Mouse (Mus musculus) liver, embryonic 15.5 days (tissue): ENCODE measurements around the gene Acr. TPM values are rescaled to one million over a fixed set of nuclear protein-coding genes. Genes with fewer than 3 reads are reported as not detected.

Source experiments
- ATAC-seq: fragments of 200-750 bp; cut with Nextera tagmentation; 2 replicates; pipeline ENCODE4 v1.8.0; 2017; ENCODE audit warnings: moderate number of reproducible peaks, mild to moderate bottlenecking, moderate library complexity; ENCODE audit not compliant: insufficient read depth
- H3K27ac ChIP-seq: fragments of 300-500 bp; sonication (generic); replicated peaks from 2 replicates; pipeline ENCODE4 v1.5.1; 2015; ENCODE audit warnings: mild to moderate bottlenecking, inconsistent platforms
- H3K27me3 ChIP-seq: fragments of 300-500 bp; sonication (generic); 2 replicates; pipeline ENCODE4 v1.6.1; 2015; ENCODE audit warnings: mild to moderate bottlenecking, inconsistent platforms
- H3K36me3 ChIP-seq: fragments of 300-500 bp; sonication (generic); replicated peaks from 2 replicates; pipeline ENCODE4 v1.6.1; 2015; ENCODE audit warnings: moderate library complexity, mild to moderate bottlenecking, inconsistent platforms
- H3K4me1 ChIP-seq: fragments of 300-500 bp; sonication (generic); replicated peaks from 2 replicates; pipeline ENCODE4 v1.6.1; 2015; ENCODE audit warnings: inconsistent platforms
- H3K4me2 ChIP-seq: fragments of 300-500 bp; sonication (generic); 2 replicates; pipeline ENCODE4 v1.6.1; 2015; ENCODE audit warnings: moderate library complexity, mild to moderate bottlenecking, inconsistent platforms
- H3K4me3 ChIP-seq: fragments of 300-500 bp; sonication (generic); replicated peaks from 2 replicates; pipeline ENCODE4 v1.5.1; 2015; ENCODE audit warnings: mild to moderate bottlenecking, inconsistent platforms
- H3K9ac ChIP-seq: fragments of 300-500 bp; sonication (generic); 2 replicates; pipeline ENCODE4 v1.6.1; 2015; ENCODE audit warnings: moderate library complexity, mild to moderate bottlenecking, inconsistent platforms
- H3K9me3 ChIP-seq: fragments of 300-500 bp; sonication (generic); replicated peaks from 2 replicates; pipeline ENCODE4 v1.6.1; 2016; ENCODE audit warnings: inconsistent platforms
- WGBS: fragments of 180-500 bp; shearing (Covaris S2); methylation state at CpG from one replicate; pipeline ENCODE4 v1.1.7; 2015; ENCODE audit warnings: mixed read lengths; ENCODE audit not compliant: insufficient replicate concordance; 5-methylcytosine and 5-hydroxymethylcytosine counted together
- polyA plus RNA-seq: library from polyadenylated mRNA; unstranded; fragments of >200 nt; fragmentation: Nextera tagmentation; extraction: Ambion mirVana; gene quantifications from 2 replicates; pipeline ENCODE4 v1.2.1, GENCODE M21; 2015

The Acr gene
- polyA plus RNA-seq, result not detected in 2 replicates

GRCm38 (mm10) chr15:89568114-89568513 is at the start of gene Acr:
TSS of gene Acr (plus strand) at chr15:89568326.
- Histone ChIP-seq H3K4me3 (no peak within 1 kb of the TSS), H3K36me3 (no peaks in the 10 kb centered on the region), H3K9ac (no peak within 1 kb of the TSS), H3K4me1 (no peaks in the 10 kb centered on the region), H3K27me3 (no peaks in the 10 kb centered on the region), H3K27ac (no peak within 1 kb of the TSS), H3K4me2 (no peak within 1 kb of the TSS), H3K9me3 (no peaks in the 10 kb centered on the region)
- ATAC-seq, result no peak
- WGBS, result 66% methylated on average over 6 of the region's 6 CpGs

DNA sequence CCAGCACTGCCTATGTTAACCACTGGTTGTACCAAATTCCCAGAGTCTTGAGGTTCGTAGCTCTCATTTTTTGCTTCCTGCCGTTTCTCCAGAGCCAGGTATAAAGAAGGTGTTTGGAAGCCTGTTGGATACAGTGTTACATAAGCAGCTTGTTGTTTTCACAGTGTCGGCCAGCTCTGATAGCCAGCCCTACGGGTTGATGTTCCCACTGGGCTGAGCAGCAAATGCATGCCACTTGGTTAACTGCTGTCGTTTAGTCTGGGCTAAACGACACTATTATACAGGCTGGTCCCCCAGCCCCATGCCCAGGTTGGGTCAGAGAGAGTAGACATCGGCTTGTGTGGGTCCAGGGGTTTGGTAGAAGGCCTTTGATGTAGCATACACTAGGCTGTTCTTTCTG is 46.2 kb upstream of the Acr start:
- Histone ChIP-seq H3K36me3 (no peaks in the 10 kb centered on the region), H3K4me2 (no peak overlapping the region), H3K27ac (no peak overlapping the region), H3K9me3 (no peaks in the 10 kb centered on the region), H3K4me3 (no peak overlapping the region), H3K27me3 (peaks cover 28% of the 10 kb centered on the region), H3K4me1 (no peaks in the 10 kb centered on the region), H3K9ac (no peak overlapping the region)
- WGBS, result 78% methylated on average over 7 of the region's 7 CpGs
- ATAC-seq, result no peak

DNA sequence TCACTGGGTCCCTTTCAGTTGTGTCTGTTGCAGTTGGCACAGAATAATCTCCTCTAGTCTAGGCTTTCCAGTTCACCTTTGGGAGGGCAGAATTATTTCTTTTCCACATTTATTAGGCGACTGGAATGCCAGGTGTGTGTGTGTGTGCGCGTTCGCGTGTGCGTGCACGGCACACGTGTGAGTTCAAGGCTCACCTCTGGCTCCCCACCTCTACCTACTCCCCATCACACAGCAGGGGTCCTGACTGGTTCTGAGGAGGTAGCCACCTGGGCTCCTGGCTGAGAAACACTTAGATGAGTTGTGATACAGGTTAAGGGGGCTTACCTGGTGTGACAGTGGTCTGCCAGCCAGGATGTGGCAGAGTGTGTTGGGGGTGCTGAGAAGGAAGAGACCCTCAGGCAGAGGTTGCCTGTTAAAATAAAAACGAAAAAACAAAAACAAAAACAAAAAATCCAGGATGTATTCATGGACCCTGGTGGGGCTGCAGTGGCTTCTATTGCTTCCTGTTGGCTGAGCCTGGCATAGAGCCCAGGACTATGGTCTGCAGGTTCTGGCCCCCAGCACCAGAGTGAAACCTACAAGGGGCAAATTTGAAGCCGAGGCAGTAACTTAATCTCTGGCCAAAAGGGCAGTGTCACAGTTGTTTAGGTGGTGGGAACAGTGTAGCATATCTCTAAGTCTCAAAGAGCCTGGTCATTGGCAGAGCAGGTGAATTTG is 45.4 kb upstream of the Acr start:
- no peak for ATAC-seq
- H3K4me3 ChIP-seq, result no peak overlapping the region
- 72% methylated on average over 10 of the region's 10 CpGs for WGBS
- no peak overlapping the region for H3K4me2 ChIP-seq
- H3K9me3 ChIP-seq, result no peaks in the 10 kb centered on the region
- no peak overlapping the region for H3K9ac ChIP-seq
- no peaks in the 10 kb centered on the region for H3K36me3 ChIP-seq
- no peak overlapping the region for H3K27ac ChIP-seq
- peaks cover 28% of the 10 kb centered on the region for H3K27me3 ChIP-seq
- no peaks in the 10 kb centered on the region for H3K4me1 ChIP-seq

GRCm38 (mm10) chr15:89523283-89523832 is 44.8 kb upstream of the Acr start:
- Histone ChIP-seq H3K36me3 (no peaks in the 10 kb centered on the region), H3K4me3 (peak overlapping the region; percentile 35), H3K27me3 (peaks cover 28% of the 10 kb centered on the region), H3K9me3 (no peaks in the 10 kb centered on the region), H3K27ac (no peak overlapping the region), H3K4me2 (peak overlapping the region; percentile 54), H3K4me1 (no peaks in the 10 kb centered on the region), H3K9ac (no peak overlapping the region)
- no peak for ATAC-seq
- 63% methylated on average over 47 of the region's 47 CpGs for WGBS

- Histone ChIP-seq H3K27me3 (peaks cover 28% of the 10 kb centered on the region), H3K4me1 (no peaks in the 10 kb centered on the region), H3K36me3 (no peaks in the 10 kb centered on the region), H3K27ac (no peak overlapping the region), H3K9ac (no peak overlapping the region), H3K9me3 (no peaks in the 10 kb centered on the region), H3K4me2 (peak overlapping the region; percentile 60), H3K4me3 (peak overlapping the region; percentile 42)
- WGBS, result 68% methylated on average over 52 of the region's 52 CpGs
- ATAC-seq, result no peak
Measured at GRCm38 (mm10) chr15:89524001-89524571, 44.0 kb upstream of the Acr start.

- peaks cover 28% of the 10 kb centered on the region for H3K27me3 ChIP-seq
- no peak overlapping the region for H3K4me2 ChIP-seq
- H3K4me3 ChIP-seq, result no peak overlapping the region
- no peaks in the 10 kb centered on the region for H3K4me1 ChIP-seq
- no peak overlapping the region for H3K27ac ChIP-seq
- H3K9me3 ChIP-seq, result no peaks in the 10 kb centered on the region
- H3K36me3 ChIP-seq, result no peaks in the 10 kb centered on the region
- H3K9ac ChIP-seq, result no peak overlapping the region
- ATAC-seq, result no peak
- 71% methylated on average over 8 of the region's 8 CpGs for WGBS
Measured at GRCm38 (mm10) chr15:89524611-89525415, 43.3 kb upstream of the Acr start.

- H3K9ac ChIP-seq, result no peak overlapping the region
- 75% methylated on average over 8 of the region's 8 CpGs for WGBS
- no peak for ATAC-seq
- no peak overlapping the region for H3K4me2 ChIP-seq
- no peaks in the 10 kb centered on the region for H3K4me1 ChIP-seq
- no peaks in the 10 kb centered on the region for H3K36me3 ChIP-seq
- no peak overlapping the region for H3K27ac ChIP-seq
- no peak overlapping the region for H3K4me3 ChIP-seq
- peaks cover 28% of the 10 kb centered on the region for H3K27me3 ChIP-seq
- no peaks in the 10 kb centered on the region for H3K9me3 ChIP-seq
Measured at GRCm38 (mm10) chr15:89525464-89525863, 42.7 kb upstream of the Acr start.

DNA sequence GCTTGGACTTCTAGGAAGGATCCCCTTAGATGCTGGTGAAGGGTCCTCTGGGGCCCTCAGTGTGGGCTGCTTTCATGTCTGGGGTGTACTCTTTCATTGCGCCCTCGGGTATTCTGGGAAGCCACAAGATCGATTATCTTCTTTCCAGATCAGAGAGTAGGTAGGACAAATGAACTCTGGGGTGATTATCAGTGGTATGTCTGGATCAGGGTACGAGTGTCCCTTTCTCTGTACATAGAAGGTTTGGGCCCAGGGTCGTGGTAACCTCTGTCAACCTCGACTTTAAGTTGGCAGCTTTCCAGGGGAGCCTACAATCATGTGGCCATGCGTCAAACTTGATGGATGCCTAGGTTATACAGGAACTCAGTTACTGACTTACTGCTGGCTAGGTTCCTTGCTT is 42.2 kb upstream of the Acr start:
- Histone ChIP-seq H3K36me3 (no peaks in the 10 kb centered on the region), H3K4me3 (no peak overlapping the region), H3K9me3 (no peaks in the 10 kb centered on the region), H3K27me3 (peaks cover 28% of the 10 kb centered on the region), H3K27ac (no peak overlapping the region), H3K4me1 (no peaks in the 10 kb centered on the region), H3K4me2 (no peak overlapping the region), H3K9ac (no peak overlapping the region)
- 47% methylated on average over 7 of the region's 7 CpGs for WGBS
- no peak for ATAC-seq

- Histone ChIP-seq H3K4me2 (no peak overlapping the region), H3K36me3 (no peaks in the 10 kb centered on the region), H3K4me3 (no peak overlapping the region), H3K9ac (no peak overlapping the region), H3K4me1 (no peaks in the 10 kb centered on the region), H3K27me3 (peaks cover 28% of the 10 kb centered on the region), H3K9me3 (no peaks in the 10 kb centered on the region), H3K27ac (no peak overlapping the region)
- 79% methylated on average over 19 of the region's 19 CpGs for WGBS
- no peak for ATAC-seq
Measured at GRCm38 (mm10) chr15:89526776-89527325, 41.3 kb upstream of the Acr start.

- ATAC-seq, result no peak
- H3K4me1 ChIP-seq, result no peaks in the 10 kb centered on the region
- H3K9ac ChIP-seq, result no peak overlapping the region
- H3K9me3 ChIP-seq, result no peaks in the 10 kb centered on the region
- H3K27ac ChIP-seq, result no peak overlapping the region
- no peak overlapping the region for H3K4me2 ChIP-seq
- 69% methylated on average over 7 of the region's 7 CpGs for WGBS
- no peaks in the 10 kb centered on the region for H3K36me3 ChIP-seq
- no peak overlapping the region for H3K4me3 ChIP-seq
- peaks cover 27% of the 10 kb centered on the region for H3K27me3 ChIP-seq
Measured at GRCm38 (mm10) chr15:89527466-89527865, 40.7 kb upstream of the Acr start.
